ENCODE assay signal across 9 mouse cellular contexts in genomic region chr11:87968356-87969122, GRCm38 (mm10). TPM values are rescaled to one million over a fixed set of nuclear protein-coding genes. Genes with fewer than 3 reads are reported as not detected.
A peak's percentile ranks its signal among the peaks of the same experiment; 100 is the strongest.
DNase-seq lines count a peak whose midpoint lies in the region; ATAC-seq lines count a peak whose summit lies in the region.
"Had no signal": no experiment of that assay in that cellular context is flagged by ENCODE, and none has a peak within 500 bp of the region (broad histone marks: within the 10 kb centered on the region; RNA-seq: fewer than 3 reads in every experiment).

No protein-coding gene starts in this region.

- peaks cover 12% of the 10 kb centered on the region for H3K4me1 ChIP-seq in heart, embryonic 13.5 days
- H3K4me1 ChIP-seq in intestine, embryonic 14.5 days (replicated peaks; ENCODE audit: control insufficient read depth, insufficient read depth, low read length), result no peaks in the 10 kb centered on the region
- 0 out of 2 replicates have a peak, but pooled peaks cover 4% of the 10 kb centered on the region for H3K4me1 ChIP-seq in midbrain, embryonic 15.5 days

- H3K27me3 ChIP-seq in heart, embryonic 13.5 days (replicated peaks), result peaks cover 33% of the 10 kb centered on the region
- H3K27me3 ChIP-seq in intestine, embryonic 14.5 days (replicated peaks; ENCODE audit: control insufficient read depth, insufficient read depth, low read length), result no peaks in the 10 kb centered on the region
- H3K27me3 ChIP-seq in midbrain, embryonic 15.5 days (replicated peaks), result 0 out of 2 replicates have a peak, but pooled peaks cover 3% of the 10 kb centered on the region

- no peaks in the 10 kb centered on the region; the same call in 1 of the 2 replicates for H3K9me3 ChIP-seq in heart, embryonic 13.5 days
- no peaks in the 10 kb centered on the region for H3K9me3 ChIP-seq in intestine, embryonic 14.5 days (ENCODE audit: control insufficient read depth, low read length)
- no peaks in the 10 kb centered on the region for H3K9me3 ChIP-seq in midbrain, embryonic 15.5 days

- no peak overlapping the region for H3K27ac ChIP-seq in heart, embryonic 13.5 days (replicated peaks)
- no peak overlapping the region for H3K27ac ChIP-seq in intestine, embryonic 14.5 days (ENCODE audit: low read depth)
- H3K27ac ChIP-seq in midbrain, embryonic 15.5 days, result no peak overlapping the region

- peak overlapping the region; percentile 70 for H3K4me2 ChIP-seq in heart, embryonic 13.5 days
- H3K4me2 ChIP-seq in intestine, embryonic 14.5 days (ENCODE audit: low read length), result peak overlapping the region; percentile 48; the same call in 1 of the 2 replicates
- peak overlapping the region; percentile 54; the same call in 1 of the 2 replicates for H3K4me2 ChIP-seq in midbrain, embryonic 15.5 days

- 16% methylated on average over 13 of the region's 20 CpGs for WGBS in heart, embryonic 13.5 days
- 16% methylated on average over 19 of the region's 20 CpGs for WGBS in intestine, embryonic 14.5 days
- 16% methylated on average over 18 of the region's 20 CpGs for WGBS in midbrain, embryonic 15.5 days

- intact Hi-C loops in heart, postnatal 14 days (cut with DNase I), result loop anchor here (5.0 kb wide), 1 partner anchor 854 kb away; no protein-coding TSS in a partner anchor

- DNase-seq in heart, postnatal 14 days, result no peak
- DNase-seq in ES-CJ7 (ENCODE audit: low read depth, low spot score), result peak; percentile 86
- DNase-seq in intestine, embryonic 14.5 days (ENCODE audit: low spot score), result no peak
- DNase-seq in right cerebral cortex, postnatal 14 days, result no peak
- DNase-seq in urinary bladder, postnatal 4 days (ENCODE audit: low spot score in 2 of 2), result no peak
- no peak for DNase-seq in gastrocnemius, adult 18-20 months (ENCODE audit: low spot score)

- no peak overlapping the region for H3K4me3 ChIP-seq in heart, embryonic 13.5 days
- no peak overlapping the region for H3K4me3 ChIP-seq in intestine, embryonic 14.5 days (ENCODE audit: low read depth, low read length)
- no peak overlapping the region for H3K4me3 ChIP-seq in midbrain, embryonic 15.5 days

- ATAC-seq in heart, embryonic 13.5 days (ENCODE audit: extremely low read depth, insufficient number of reproducible peaks, low FRiP score, low TSS enrichment), result no peak
- no peak for ATAC-seq in intestine, embryonic 14.5 days (replicated peaks; ENCODE audit: low FRiP score, low TSS enrichment, low read depth)
- ATAC-seq in midbrain, embryonic 15.5 days (replicated peaks), result no peak

- no peaks in the 10 kb centered on the region for H3K36me3 ChIP-seq in heart, embryonic 13.5 days
- no peaks in the 10 kb centered on the region for H3K36me3 ChIP-seq in intestine, embryonic 14.5 days (ENCODE audit: control insufficient read depth, insufficient read depth, low read length)
- H3K36me3 ChIP-seq in midbrain, embryonic 15.5 days (replicated peaks), result no peaks in the 10 kb centered on the region

- no peak overlapping the region for H3K9ac ChIP-seq in heart, embryonic 13.5 days
- no peak overlapping the region for H3K9ac ChIP-seq in intestine, embryonic 14.5 days (ENCODE audit: low read length)
- no peak overlapping the region for H3K9ac ChIP-seq in midbrain, embryonic 15.5 days

RNA-seq across cellular contexts. Expression of gene Dynll2, which starts 18.8 kb away (rescaled TPM):
- polyA plus RNA-seq in heart, embryonic 13.5 days (2015; fragmentation: Nextera tagmentation; extraction: Ambion mirVana), result 19.1 and 19.7 TPM in 2 replicates
- 100 to 1,000 TPM; 301 to 315 TPM for total RNA-seq in heart, postnatal 14 days (2021)
- polyA plus RNA-seq in intestine, embryonic 14.5 days (2014; fragmentation: Nextera tagmentation; extraction: Ambion mirVana), result 14.1 and 20.4 TPM in 2 replicates
- 65.3 and 65.8 TPM in 2 replicates for polyA plus RNA-seq in midbrain, embryonic 15.5 days (2015; fragmentation: Nextera tagmentation; extraction: Ambion mirVana)
- 100 to 1,000 TPM; 192 to 239 TPM for total RNA-seq in gastrocnemius, adult 18-20 months (2021)

RNA-seq across cellular contexts. Expression of gene Olfr464, which starts 47.8 kb away (rescaled TPM):
- polyA plus RNA-seq in heart, embryonic 13.5 days (2015; fragmentation: Nextera tagmentation; extraction: Ambion mirVana), result not detected in 2 replicates
- not detected for total RNA-seq in heart, postnatal 14 days (2021)
- not detected in 2 replicates for polyA plus RNA-seq in intestine, embryonic 14.5 days (2014; fragmentation: Nextera tagmentation; extraction: Ambion mirVana)
- polyA plus RNA-seq in midbrain, embryonic 15.5 days (2015; fragmentation: Nextera tagmentation; extraction: Ambion mirVana), result 0.14 and 0.25 TPM in 2 replicates
- not detected for total RNA-seq in gastrocnemius, adult 18-20 months (2021)
- polyA plus RNA-seq: heart, embryonic 14.5 days had no signal
